Mouse (Mus musculus) bone marrow macrophage, adult 2 months (primary cell): ENCODE results near the gene Gna14. TPM values are rescaled to one million over a fixed set of nuclear protein-coding genes. Genes with fewer than 3 reads are reported as not detected.

Source experiments
- H3K27ac ChIP-seq: 2 replicates; pipeline ENCODE4 v1.5.1; 2012; ENCODE audit warnings: low read depth, low read length; ENCODE audit not compliant: insufficient read depth
- H3K4me1 ChIP-seq: 2 replicates; pipeline ENCODE4 v1.6.1; 2012; ENCODE audit warnings: low read length; ENCODE audit not compliant: control insufficient read depth, insufficient read depth
- H3K4me3 ChIP-seq: 2 replicates; pipeline ENCODE4 v1.5.1; 2012; ENCODE audit warnings: mild to moderate bottlenecking, low read length, moderate library complexity; ENCODE audit not compliant: insufficient read depth
- CTCF ChIP-seq: IDR thresholded peaks from 2 replicates; pipeline ENCODE4 v1.5.1; 2012; ENCODE audit warnings: low read depth, mild to moderate bottlenecking, low read length, moderate library complexity
- POLR2A ChIP-seq: IDR thresholded peaks from 2 replicates; pipeline ENCODE4 v1.6.1; 2012; ENCODE audit warnings: mild to moderate bottlenecking, low read depth, low read length, borderline replicate concordance
- polyA plus RNA-seq: library from polyadenylated mRNA; stranded (reverse); fragments of >200 nt; gene quantifications from 2 replicates; pipeline ENCODE4 v1.2.4, GENCODE M21; 2012; ENCODE audit not compliant: missing spikeins, insufficient read depth, insufficient read length

The Gna14 gene
- polyA plus RNA-seq, 1 experiment = not detected

- Histone ChIP-seq H3K27ac (no peak overlapping the region), H3K4me3 (no peak overlapping the region), H3K4me1 (no peaks in the 10 kb centered on the region)
- TF ChIP-seq CTCF = no peak
- TF ChIP-seq POLR2A = no peak
These were observed 141.2 kb downstream of the Gna14 start for GRCm38 (mm10) chr19:16576790-16577189.

DNA sequence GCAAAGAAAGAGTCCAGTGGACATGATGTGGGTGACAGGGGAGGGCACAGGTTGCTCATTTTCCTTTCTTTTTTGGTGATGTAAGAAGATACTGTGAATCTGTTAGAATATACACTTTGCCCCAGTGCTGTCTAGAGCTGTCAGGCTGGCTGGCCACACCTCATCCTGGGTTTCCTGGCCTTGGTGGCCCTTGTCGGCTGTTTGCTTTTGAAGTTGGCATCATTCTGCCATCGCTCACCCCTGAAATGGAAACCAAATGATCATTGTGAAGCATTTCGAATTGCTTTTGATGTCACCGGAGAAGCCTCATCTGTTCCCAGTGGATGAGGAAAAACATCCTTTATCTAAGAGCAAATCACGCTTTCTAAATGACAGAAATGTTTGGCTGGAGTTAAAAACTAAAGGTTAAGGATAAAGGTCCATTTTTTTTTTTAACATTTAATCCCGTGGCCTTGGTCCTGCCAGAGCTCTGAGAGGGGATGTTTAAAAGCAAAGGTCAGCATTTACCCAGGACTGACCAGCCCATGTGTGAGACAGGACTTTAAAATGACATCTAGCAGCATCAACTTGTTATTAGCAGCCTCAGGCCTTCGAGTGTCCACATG is 144.2 kb downstream of the Gna14 start:
- H3K27ac ChIP-seq = no peak overlapping the region
- TF ChIP-seq POLR2A (no peak), CTCF (no peak)
- H3K4me1 ChIP-seq = no peaks in the 10 kb centered on the region
- H3K4me3 ChIP-seq = no peak overlapping the region

- no peak overlapping the region for H3K4me3 ChIP-seq
- TF ChIP-seq CTCF (no peak), POLR2A (no peak)
- no peaks in the 10 kb centered on the region for H3K4me1 ChIP-seq
- no peak overlapping the region for H3K27ac ChIP-seq
These were observed 144.9 kb downstream of the Gna14 start for GRCm38 (mm10) chr19:16580501-16580900.

DNA sequence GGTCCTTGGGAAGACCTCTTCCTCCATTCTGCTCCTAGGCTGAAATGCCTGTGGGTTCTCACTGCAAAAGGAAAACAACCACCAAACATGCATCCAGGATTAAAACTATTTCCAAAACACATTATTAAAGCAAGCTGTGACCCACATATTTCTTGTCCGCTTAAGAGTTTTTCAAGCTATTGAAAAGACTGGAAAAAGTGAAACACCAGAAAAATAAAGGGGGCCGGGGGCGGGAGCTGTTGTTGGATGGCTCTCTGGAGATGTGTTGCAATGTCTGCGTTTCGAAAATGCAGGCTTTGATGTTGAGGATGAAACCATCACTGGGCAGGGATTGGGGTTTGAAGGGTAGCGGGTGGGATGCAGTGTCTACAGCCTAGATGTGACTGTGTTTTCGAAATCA is 149.0 kb downstream of the Gna14 start:
- TF ChIP-seq CTCF = no peak
- no peak for TF ChIP-seq POLR2A
- H3K4me3 ChIP-seq = no peak overlapping the region
- H3K27ac ChIP-seq = no peak overlapping the region
- no peaks in the 10 kb centered on the region for H3K4me1 ChIP-seq

DNA sequence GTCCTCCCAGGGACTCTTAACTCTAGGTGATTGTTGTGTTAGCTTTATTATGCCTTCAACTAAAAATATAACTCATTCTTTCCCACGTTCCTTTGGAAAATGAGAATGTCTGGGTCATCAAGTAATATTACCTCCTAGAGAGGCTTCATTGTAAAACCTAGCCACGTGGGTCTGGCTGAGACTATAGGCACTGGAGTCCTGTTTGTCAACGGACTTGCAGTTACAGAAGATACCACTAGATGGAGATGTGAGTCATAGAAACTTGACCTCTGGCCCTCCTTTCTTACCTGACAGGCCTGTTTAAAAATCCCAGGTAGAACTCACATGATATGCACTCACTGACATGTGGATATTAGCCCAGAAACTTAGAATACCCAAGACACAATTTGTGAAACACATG is 149.8 kb downstream of the Gna14 start:
- H3K27ac ChIP-seq = no peak overlapping the region
- no peak for TF ChIP-seq POLR2A
- TF ChIP-seq CTCF = no peak
- no peak overlapping the region for H3K4me3 ChIP-seq
- H3K4me1 ChIP-seq = no peaks in the 10 kb centered on the region

GRCm38 (mm10) chr19:16593256-16593974 is 157.9 kb downstream of the Gna14 start:
- Histone ChIP-seq H3K4me3 (no peak overlapping the region), H3K4me1 (no peaks in the 10 kb centered on the region), H3K27ac (no peak overlapping the region)
- TF ChIP-seq CTCF (no peak), POLR2A (no peak)

DNA sequence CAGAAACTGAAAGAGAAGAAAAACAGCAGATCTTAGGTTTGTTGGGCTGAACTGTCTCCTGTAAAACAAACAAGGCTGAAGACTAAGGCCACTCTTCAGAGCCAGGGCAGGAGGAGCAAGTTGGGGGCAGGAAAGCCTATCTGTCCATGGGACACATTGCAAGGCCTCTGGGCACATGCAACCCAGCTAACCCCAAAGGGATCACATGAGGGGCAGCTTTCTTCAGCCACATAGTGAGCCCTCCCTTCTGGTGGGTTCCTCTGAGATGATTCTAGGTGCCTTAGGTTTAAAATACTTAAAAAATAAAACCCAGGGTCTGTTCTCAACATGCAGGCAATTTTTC is 158.4 kb downstream of the Gna14 start:
- H3K4me1 ChIP-seq = no peaks in the 10 kb centered on the region
- TF ChIP-seq CTCF (no peak), POLR2A (no peak)
- no peak overlapping the region for H3K27ac ChIP-seq
- H3K4me3 ChIP-seq = no peak overlapping the region

DNA sequence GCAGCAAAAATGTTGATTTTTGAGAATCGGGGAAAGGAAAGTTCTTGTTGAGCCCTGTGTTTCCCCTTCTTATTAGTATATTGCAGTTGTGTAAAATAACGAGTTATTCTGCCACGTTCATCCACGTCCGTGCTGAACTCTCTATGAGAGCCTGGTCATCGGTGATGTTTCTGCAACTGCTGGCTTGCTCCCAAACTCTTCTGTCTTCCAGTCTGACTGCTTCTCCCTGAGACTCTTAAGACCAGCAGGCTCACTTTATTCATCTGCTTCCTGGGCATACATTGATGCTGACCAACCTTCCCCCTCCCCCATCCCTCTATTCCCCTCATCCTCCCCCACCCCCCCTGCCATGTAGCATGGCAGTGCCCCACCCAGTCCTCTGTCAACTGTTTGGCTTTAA is 161.7 kb downstream of the Gna14 start:
- TF ChIP-seq CTCF = no peak
- Histone ChIP-seq H3K4me1 (no peaks in the 10 kb centered on the region), H3K4me3 (no peak overlapping the region), H3K27ac (no peak overlapping the region)

DNA sequence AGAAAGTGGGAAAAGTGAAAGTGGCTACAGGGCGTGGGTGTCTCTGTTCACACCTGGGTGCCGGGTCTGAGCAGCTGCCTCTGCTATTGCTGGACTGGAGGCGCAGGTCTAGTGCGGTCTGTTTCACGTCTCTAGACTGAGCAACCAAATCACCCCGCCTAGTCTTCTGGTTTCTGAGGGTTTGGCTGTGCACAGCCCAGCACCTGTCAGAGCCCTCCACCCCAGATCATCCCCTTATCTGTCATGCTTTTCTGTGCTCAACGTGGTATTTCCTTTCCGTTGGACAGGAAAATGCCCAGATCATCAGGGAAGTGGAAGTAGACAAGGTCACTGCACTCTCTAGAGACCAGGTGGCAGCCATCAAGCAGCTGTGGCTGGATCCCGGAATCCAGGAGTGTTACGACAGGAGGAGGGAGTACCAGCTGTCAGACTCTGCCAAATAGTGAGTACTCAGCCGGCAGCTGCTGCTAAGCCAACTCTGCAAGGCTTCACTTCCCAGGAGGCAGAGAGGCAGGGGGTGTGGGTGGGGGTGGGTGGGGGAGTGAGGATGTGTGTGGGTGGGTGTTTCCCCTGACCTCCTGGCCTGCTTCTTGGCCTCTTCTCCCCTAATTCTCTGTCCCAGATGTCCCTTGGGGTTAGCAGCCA is 163.2 kb downstream of the Gna14 start:
- Histone ChIP-seq H3K4me1 (no peaks in the 10 kb centered on the region), H3K4me3 (no peak overlapping the region), H3K27ac (no peak overlapping the region)
- TF ChIP-seq CTCF = no peak
- TF ChIP-seq POLR2A = no peak

GRCm38 (mm10) chr19:16599298-16599970 is 163.9 kb downstream of the Gna14 start:
- Histone ChIP-seq H3K4me3 (no peak overlapping the region), H3K4me1 (no peaks in the 10 kb centered on the region), H3K27ac (no peak overlapping the region)
- TF ChIP-seq POLR2A = no peak
- TF ChIP-seq CTCF = peak; percentile 90
